ENCODE assay signal across 21 mouse cellular contexts in the genomic region with DNA sequence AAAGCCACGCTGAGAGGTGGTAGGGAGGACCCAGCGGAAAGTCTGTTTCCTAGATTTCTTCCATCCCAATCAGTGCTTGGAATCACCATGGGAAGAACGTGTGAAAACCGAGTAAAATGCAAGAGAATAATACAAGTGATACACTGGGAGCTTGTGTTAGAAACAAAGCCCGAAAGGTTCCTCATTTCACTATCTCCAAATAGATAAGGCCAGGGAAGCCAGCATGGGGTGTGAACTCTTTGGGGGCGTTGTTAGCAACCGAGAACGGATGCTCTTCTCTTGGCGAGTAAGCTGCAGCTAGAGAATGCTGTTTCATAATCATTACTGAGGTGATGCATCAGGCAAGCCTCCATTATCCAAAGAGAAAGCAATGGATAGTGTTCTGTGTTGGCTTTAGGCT.
DNase-seq lines count a peak whose midpoint lies in the region; ATAC-seq and TF ChIP-seq lines count a peak whose summit lies in the region.
"Had no signal": no experiment of that assay in that cellular context is flagged by ENCODE, and none has a peak within 500 bp of the region (broad histone marks: within the 10 kb centered on the region; RNA-seq: fewer than 3 reads in every experiment).

No protein-coding gene starts in this region.

- DNase-seq in MEL (ENCODE audit: low read depth, low spot score) (peak; percentile 86), MEL-GATA-1-ER (ENCODE audit: extremely low read depth, low read depth) (peak; percentile 66)
- no peak for DNase-seq in testis, postnatal 10 days (ENCODE audit: low spot score)
- DNase-seq: adrenal gland, adult 2 months; adrenal gland, adult 8-10 months; adrenal gland, postnatal 10 days; adrenal gland, postnatal 14 days; adrenal gland, postnatal 25 days; adrenal gland, postnatal 36 days; B cell, adult 2 months; cerebellum, adult 11 months; cerebellum, adult 11-12 months; cerebellum, adult 18-20 months; cerebellum, adult 2 months; cerebellum, adult 8-10 months had no signal

- no peak overlapping the region for H3K27ac ChIP-seq in MEL (ENCODE audit: control insufficient read depth, low read depth, low read length)
- no peak overlapping the region for H3K27ac ChIP-seq in kidney, embryonic 14.5 days (ENCODE audit: low read depth, low read length)

- no peak overlapping the region for H3K4me3 ChIP-seq in MEL (ENCODE audit: control insufficient read depth in 1 of 2, insufficient read depth in 1 of 2, low read depth in 2 of 2, low read length in 2 of 2)
- H3K4me3 ChIP-seq in kidney, embryonic 14.5 days (ENCODE audit: low read length): no peak overlapping the region

- H3K4me1 ChIP-seq in MEL (ENCODE audit: control insufficient read depth in 1 of 2, insufficient read depth in 2 of 2, low read length in 2 of 2): peaks cover 2 to 4% of the 10 kb centered on the region in 2 experiments; a peak in 2 of 4 replicates
- H3K4me1 ChIP-seq in kidney, embryonic 14.5 days (ENCODE audit: control insufficient read depth, insufficient read depth, low read length): no peaks in the 10 kb centered on the region

- no peak for TF ChIP-seq POLR2A in MEL (IDR thresholded peaks at IDR 0.05; ENCODE audit: control insufficient read depth in 1 of 2, insufficient read depth in 1 of 2, low read depth in 1 of 2, low read length in 2 of 2, poor library complexity in 1 of 2)

- H3K9me3 ChIP-seq in MEL (replicated peaks; ENCODE audit: insufficient read depth, low read length): no peaks in the 10 kb centered on the region
- no peaks in the 10 kb centered on the region for H3K9me3 ChIP-seq in kidney, embryonic 14.5 days (ENCODE audit: control insufficient read depth, low read length)
- H3K9me3 ChIP-seq: G1E had no signal

- no peaks in the 10 kb centered on the region for H3K79me2 ChIP-seq in MEL (ENCODE audit: control insufficient read depth, insufficient read depth, low read length, poor library complexity)

- no peak overlapping the region for H3K9ac ChIP-seq in MEL (ENCODE audit: control insufficient read depth, low read depth, low read length, poor library complexity, severe bottlenecking)
- H3K9ac ChIP-seq in kidney, embryonic 14.5 days (ENCODE audit: low read depth, low read length): no peak overlapping the region

- TF ChIP-seq EP300 in MEL (IDR thresholded peaks at IDR 0.05; ENCODE audit: low read depth in 1 of 2, low read length in 2 of 2): peak; percentile 62 to 88

- 93% methylated on average over 9 of the region's 9 CpGs for WGBS in kidney, embryonic 14.5 days

- no peak for ATAC-seq in kidney, embryonic 14.5 days (ENCODE audit: low FRiP score, low TSS enrichment)
- ATAC-seq: activated CD4-positive, CD25-positive, alpha-beta regulatory T cell, adult 4 months; CD4-positive, CD25-positive, alpha-beta regulatory T cell, adult 4 months; Patski had no signal

- no peak overlapping the region for H3K4me2 ChIP-seq in kidney, embryonic 14.5 days (replicated peaks; ENCODE audit: low read depth, low read length)

- H3K27me3 ChIP-seq in MEL (ENCODE audit: control insufficient read depth in 1 of 2, insufficient read depth in 2 of 2, low read length in 2 of 2): peaks cover 6 to 15% of the 10 kb centered on the region in 2 experiments
- no peaks in the 10 kb centered on the region for H3K27me3 ChIP-seq in kidney, embryonic 14.5 days (ENCODE audit: control insufficient read depth, insufficient read depth, low read length)
- H3K27me3 ChIP-seq: CH12.LX had no signal

- H3K36me3 ChIP-seq in MEL (ENCODE audit: control insufficient read depth in 1 of 2, insufficient read depth in 2 of 2, low read length in 2 of 2): peaks cover 0 to 7% of the 10 kb centered on the region in 2 experiments; a peak in 2 of 4 replicates
- H3K36me3 ChIP-seq in kidney, embryonic 14.5 days (ENCODE audit: control insufficient read depth, insufficient read depth, low read length): no peaks in the 10 kb centered on the region
- H3K36me3 ChIP-seq: G1E had no signal

- no peak for TF ChIP-seq CTCF in MEL (IDR thresholded peaks at IDR 0.05 in 2 of 3, conservative IDR thresholded peaks at IDR 0.05 in 1 of 3; ENCODE audit: control insufficient read depth in 1 of 3, insufficient read depth in 1 of 3, low read depth in 2 of 3, low read length in 3 of 3, poor library complexity in 1 of 3, severe bottlenecking in 1 of 3)

- no peak for TF ChIP-seq RAD21 in MEL (IDR thresholded peaks at IDR 0.05; ENCODE audit: low read depth, low read length)

TF ChIP-seq in MEL, 35 proteins besides CTCF, POLR2A, EP300 and RAD21:
- TF ChIP-seq JUND (IDR thresholded peaks at IDR 0.05; ENCODE audit: low read depth, low read length): no peak
- no peak for TF ChIP-seq ZNF384 (IDR thresholded peaks at IDR 0.05; ENCODE audit: low read depth, low read length)
- no peak for TF ChIP-seq NRF1 (IDR thresholded peaks at IDR 0.05; ENCODE audit: insufficient read depth, low read depth, low read length, poor library complexity, severe bottlenecking)
- TF ChIP-seq USF2 (IDR thresholded peaks at IDR 0.05; ENCODE audit: borderline replicate concordance in 1 of 2, insufficient read depth in 1 of 2, low read depth in 1 of 2, low read length in 2 of 2): no peak
- TF ChIP-seq TCF12 (IDR thresholded peaks at IDR 0.05; ENCODE audit: low read depth, low read length): no peak
- TF ChIP-seq USF1 (IDR thresholded peaks at IDR 0.05; ENCODE audit: low read depth, low read length): no peak
- no peak for TF ChIP-seq HCFC1 (IDR thresholded peaks at IDR 0.05; ENCODE audit: low read depth, low read length)
- TF ChIP-seq POLR2AphosphoS5 (IDR thresholded peaks at IDR 0.05; ENCODE audit: borderline replicate concordance, low read depth, low read length): no peak
- no peak for TF ChIP-seq NELFE (IDR thresholded peaks at IDR 0.05; ENCODE audit: low read depth, low read length)
- TF ChIP-seq ZMIZ1 (IDR thresholded peaks at IDR 0.05; ENCODE audit: low read depth, low read length): no peak
- TF ChIP-seq GATA1 (IDR thresholded peaks at IDR 0.05; ENCODE audit: low read depth, low read length): peak; percentile 96
- TF ChIP-seq E2F4 (IDR thresholded peaks at IDR 0.05; ENCODE audit: borderline replicate concordance, low read depth, low read length): no peak
- no peak for TF ChIP-seq POLR2AphosphoS2 (IDR thresholded peaks at IDR 0.05; ENCODE audit: low read length)
- no peak for TF ChIP-seq BHLHE40 (IDR thresholded peaks at IDR 0.05; ENCODE audit: borderline replicate concordance, low read depth, low read length)
- no peak for TF ChIP-seq SMC3 (IDR thresholded peaks at IDR 0.05; ENCODE audit: low read depth, low read length)
- no peak for TF ChIP-seq TAL1 (IDR thresholded peaks at IDR 0.05; ENCODE audit: low read length)
- TF ChIP-seq MAZ (IDR thresholded peaks at IDR 0.05; ENCODE audit: low read depth, low read length): peak; percentile 63; the same call in 1 of the 2 replicates
- TF ChIP-seq ZC3H11A (IDR thresholded peaks at IDR 0.05; ENCODE audit: low read depth, low read length): no peak
- 0 out of 2 replicates have a peak, but pooled peaks have one; percentile 17 for TF ChIP-seq TBP (IDR thresholded peaks at IDR 0.05; ENCODE audit: low read depth, low read length)
- 0 out of 2 replicates have a peak, but pooled peaks have one; percentile 18 for TF ChIP-seq ELF1 (IDR thresholded peaks at IDR 0.05; ENCODE audit: low read depth, low read length)
- TF ChIP-seq CHD2 (IDR thresholded peaks at IDR 0.05; ENCODE audit: low read length): no peak
- no peak for TF ChIP-seq GABPA (IDR thresholded peaks at IDR 0.05; ENCODE audit: low read depth, low read length)
- TF ChIP-seq MAFK (IDR thresholded peaks at IDR 0.05; ENCODE audit: borderline replicate concordance, low read depth, low read length): no peak
- peak; percentile 85 for TF ChIP-seq RCOR1 (IDR thresholded peaks at IDR 0.05; ENCODE audit: low read depth, low read length)
- TF ChIP-seq CHD1 (IDR thresholded peaks at IDR 0.05; ENCODE audit: low read depth, low read length): no peak
- TF ChIP-seq ZKSCAN1 (IDR thresholded peaks at IDR 0.05; ENCODE audit: low read depth, low read length): no peak
- peak; percentile 63 for TF ChIP-seq SIN3A (IDR thresholded peaks at IDR 0.05; ENCODE audit: low read length)
- TF ChIP-seq MYB (IDR thresholded peaks at IDR 0.05; ENCODE audit: low read depth, low read length): no peak
- peak; percentile 59; the same call in 1 of the 2 replicates for TF ChIP-seq MAX (IDR thresholded peaks at IDR 0.05; ENCODE audit: low read length)
- TF ChIP-seq MEF2A (IDR thresholded peaks at IDR 0.05; ENCODE audit: extremely low read depth, insufficient replicate concordance, low read depth, low read length, poor library complexity, severe bottlenecking): no peak
- TF ChIP-seq MYC (IDR thresholded peaks at IDR 0.05; ENCODE audit: low read depth, low read length): peak; percentile 44; the same call in 1 of the 2 replicates
- 0 out of 2 replicates have a peak, but pooled peaks have one; percentile 19 for TF ChIP-seq MXI1 (IDR thresholded peaks at IDR 0.05; ENCODE audit: low read depth, low read length)
- no peak for TF ChIP-seq KAT2A (conservative IDR thresholded peaks at IDR 0.05; ENCODE audit: low read depth, low read length)
- TF ChIP-seq UBTF (IDR thresholded peaks at IDR 0.05; ENCODE audit: borderline replicate concordance, insufficient read depth, low read depth, low read length): no peak
- 0 out of 2 replicates have a peak, but pooled peaks have one; percentile 24 for TF ChIP-seq ETS1 (IDR thresholded peaks at IDR 0.05; ENCODE audit: low read depth, low read length)
TF ChIP-seq in MEL: peak in this region for 10.
